Mouse (Mus musculus) hindbrain, embryonic 15.5 days (tissue): ENCODE data around the gene Snrpg. TPM values are rescaled to one million over a fixed set of nuclear protein-coding genes. Genes with fewer than 3 reads are reported as not detected.

Source experiments
- ATAC-seq: fragments of 200-750 bp; cut with Nextera tagmentation; 2 replicates; pipeline ENCODE4 v1.8.0; 2017; ENCODE audit warnings: low read depth, moderate number of reproducible peaks, moderate TSS enrichment; ENCODE audit not compliant: low FRiP score
- H3K27ac ChIP-seq: fragments of 300-500 bp; sonication (generic); replicated peaks from 2 replicates; pipeline ENCODE4 v1.5.1; 2015; ENCODE audit warnings: mild to moderate bottlenecking, inconsistent platforms
- H3K27me3 ChIP-seq: fragments of 300-500 bp; sonication (generic); 2 replicates; pipeline ENCODE4 v1.6.1; 2015; ENCODE audit warnings: control low read depth, inconsistent platforms
- H3K36me3 ChIP-seq: fragments of 300-500 bp; sonication (generic); 2 replicates; pipeline ENCODE4 v1.6.1; 2015; ENCODE audit warnings: control low read depth, inconsistent platforms
- H3K4me1 ChIP-seq: fragments of 300-500 bp; sonication (generic); replicated peaks from 2 replicates; pipeline ENCODE4 v1.6.1; 2015; ENCODE audit warnings: control low read depth, inconsistent platforms
- H3K4me2 ChIP-seq: fragments of 300-500 bp; sonication (generic); 2 replicates; pipeline ENCODE4 v1.6.1; 2015; ENCODE audit warnings: moderate library complexity, mild to moderate bottlenecking, inconsistent platforms
- H3K4me3 ChIP-seq: fragments of 300-500 bp; sonication (generic); 2 replicates; pipeline ENCODE4 v1.5.1; 2015; ENCODE audit warnings: mild to moderate bottlenecking, inconsistent platforms
- H3K9ac ChIP-seq: fragments of 300-500 bp; sonication (generic); 2 replicates; pipeline ENCODE4 v1.6.1; 2015; ENCODE audit warnings: inconsistent platforms
- H3K9me3 ChIP-seq: fragments of 300-500 bp; sonication (generic); 2 replicates; pipeline ENCODE4 v1.6.1; 2016; ENCODE audit warnings: control low read depth, inconsistent platforms
- WGBS: fragments of 180-500 bp; shearing (Covaris S2); methylation state at CpG from one replicate; pipeline ENCODE4 v1.1.7; 2015; 5-methylcytosine and 5-hydroxymethylcytosine counted together
- polyA plus RNA-seq: library from polyadenylated mRNA; unstranded; fragments of >200 nt; fragmentation: Nextera tagmentation; extraction: Ambion mirVana; gene quantifications from 2 replicates; pipeline ENCODE4 v1.2.1, GENCODE M21; 2015

The Snrpg gene
- polyA plus RNA-seq, 1 experiment from 2014 or later = 346 TPM

DNA sequence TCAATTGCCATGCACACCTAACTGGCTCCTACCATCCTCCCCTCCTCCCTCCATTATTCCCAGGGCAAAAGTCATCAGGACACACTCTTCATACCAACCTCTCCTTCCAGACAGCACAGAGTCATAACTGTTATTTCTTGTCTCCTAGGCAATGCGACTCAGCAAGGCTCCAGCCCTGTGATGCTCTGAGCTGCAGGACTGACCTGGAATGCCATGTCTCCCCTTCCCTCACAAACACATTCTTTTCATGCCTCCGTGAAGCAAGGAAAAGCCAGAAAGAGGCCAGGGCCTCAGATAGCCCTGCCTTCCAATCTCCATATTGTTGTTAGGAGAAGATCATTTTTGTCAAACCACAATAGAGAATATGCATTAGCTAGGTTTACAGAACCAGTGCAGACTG, 25.0 kb upstream of the Snrpg start:
- H3K4me1 ChIP-seq = peaks cover 8% of the 10 kb centered on the region
- no peaks in the 10 kb centered on the region for H3K36me3 ChIP-seq
- WGBS = 53% methylated on average over 2 of the region's 2 CpGs
- H3K4me3 ChIP-seq = no peak overlapping the region
- no peaks in the 10 kb centered on the region for H3K9me3 ChIP-seq
- ATAC-seq = no peak
- H3K9ac ChIP-seq = no peak overlapping the region
- H3K27ac ChIP-seq = no peak overlapping the region
- no peaks in the 10 kb centered on the region for H3K27me3 ChIP-seq
- H3K4me2 ChIP-seq = no peak overlapping the region

DNA sequence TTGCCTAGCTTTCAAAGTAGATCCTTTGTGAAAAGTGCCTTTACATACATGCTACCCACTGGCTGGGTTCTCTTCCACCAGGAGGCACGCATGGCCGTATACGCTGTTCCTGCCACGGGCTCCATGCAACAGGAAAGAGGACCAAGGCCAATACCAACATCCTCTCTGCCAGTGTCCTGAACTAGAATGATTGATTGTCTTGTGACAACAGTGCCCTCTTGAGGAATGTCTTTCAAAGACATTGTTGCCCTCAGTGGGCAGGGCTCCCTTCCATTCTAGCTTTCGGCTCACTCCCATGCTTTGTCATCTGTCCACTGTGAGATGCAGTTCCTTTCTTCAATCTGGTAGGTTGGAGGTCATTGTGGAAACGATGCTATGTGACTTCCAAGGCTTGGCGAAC, 21.8 kb upstream of the Snrpg start:
- ATAC-seq = no peak
- H3K27ac ChIP-seq = no peak overlapping the region
- H3K36me3 ChIP-seq = no peaks in the 10 kb centered on the region
- H3K9ac ChIP-seq = no peak overlapping the region
- H3K4me1 ChIP-seq = no peaks in the 10 kb centered on the region
- H3K4me3 ChIP-seq = no peak overlapping the region
- H3K9me3 ChIP-seq = no peaks in the 10 kb centered on the region
- H3K27me3 ChIP-seq = no peaks in the 10 kb centered on the region
- no peak overlapping the region for H3K4me2 ChIP-seq
- 49% methylated on average over 7 of the region's 7 CpGs for WGBS

DNA sequence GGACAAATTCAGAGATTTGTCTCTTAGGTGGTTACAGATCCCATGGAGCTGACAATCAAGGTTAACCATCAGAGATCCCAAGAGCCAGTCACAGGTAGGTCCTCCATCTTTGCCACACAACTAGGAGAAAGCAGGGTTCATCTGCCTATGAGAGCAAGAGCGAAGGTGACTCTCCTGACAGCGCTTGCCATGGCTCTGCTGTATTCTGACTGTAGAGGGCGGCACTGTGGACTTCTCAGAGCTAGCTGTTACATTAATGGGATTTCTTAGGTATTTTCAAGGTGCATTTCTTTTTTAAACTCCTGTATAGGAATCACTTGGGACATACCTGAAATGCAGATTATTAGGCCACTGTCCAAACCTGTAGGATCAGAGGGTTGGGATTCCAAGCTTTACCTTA, 16.2 kb upstream of the Snrpg start:
- Histone ChIP-seq H3K27me3 (no peaks in the 10 kb centered on the region), H3K4me3 (no peak overlapping the region), H3K4me2 (no peak overlapping the region), H3K9me3 (no peaks in the 10 kb centered on the region), H3K4me1 (no peaks in the 10 kb centered on the region), H3K36me3 (no peaks in the 10 kb centered on the region), H3K9ac (no peak overlapping the region), H3K27ac (no peak overlapping the region)
- 66% methylated on average over 3 of the region's 3 CpGs for WGBS
- ATAC-seq = no peak

DNA sequence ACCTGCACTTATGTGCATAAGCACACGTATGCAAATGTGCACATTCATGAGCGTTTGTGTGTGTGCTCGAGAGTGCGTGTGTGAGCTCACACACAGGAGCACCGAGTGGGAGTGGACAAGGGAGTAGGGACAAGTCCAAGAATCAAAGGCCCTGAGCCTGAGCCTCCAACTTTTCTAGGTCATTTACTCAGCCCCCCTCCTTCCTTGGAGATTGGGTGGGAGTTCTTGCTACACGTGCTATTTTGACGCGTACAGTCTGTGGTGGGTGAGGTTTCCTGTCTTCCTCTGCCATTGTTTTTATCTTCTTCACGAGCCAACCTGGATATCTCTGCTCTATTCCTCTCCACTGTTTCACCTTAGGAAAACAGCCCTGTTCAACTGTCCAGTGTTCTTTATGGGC, 14.1 kb upstream of the Snrpg start:
- Histone ChIP-seq H3K27me3 (no peaks in the 10 kb centered on the region), H3K36me3 (no peaks in the 10 kb centered on the region)

DNA sequence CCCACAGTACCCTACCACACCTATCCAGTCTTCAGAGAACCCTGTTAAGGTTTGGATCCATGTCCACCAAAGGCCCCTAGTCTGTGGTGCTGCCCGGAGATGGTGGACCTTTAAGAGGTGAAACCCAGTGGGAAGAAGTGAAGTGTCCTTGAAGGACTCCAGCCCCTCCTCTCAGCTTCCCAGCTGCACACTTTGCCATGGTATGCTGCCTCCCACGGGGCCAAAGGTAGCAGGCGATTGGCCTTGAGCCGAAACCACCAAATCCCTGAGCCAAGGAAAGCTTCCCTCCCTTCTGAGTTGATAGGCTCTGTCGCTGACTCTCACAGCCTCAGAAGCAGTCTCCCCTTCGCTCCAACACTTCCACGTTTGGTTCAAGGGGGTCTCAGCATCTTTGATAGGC, 10.4 kb upstream of the Snrpg start:
- H3K36me3 ChIP-seq = no peaks in the 10 kb centered on the region
- H3K27ac ChIP-seq = no peak overlapping the region
- H3K4me2 ChIP-seq = no peak overlapping the region
- peaks cover 8% of the 10 kb centered on the region for H3K4me1 ChIP-seq
- 75% methylated on average over 7 of the region's 7 CpGs for WGBS
- no peaks in the 10 kb centered on the region for H3K9me3 ChIP-seq
- no peak overlapping the region for H3K4me3 ChIP-seq
- no peaks in the 10 kb centered on the region for H3K27me3 ChIP-seq
- no peak for ATAC-seq
- no peak overlapping the region for H3K9ac ChIP-seq

More for the DNA sequence above, 14.1 kb upstream of the Snrpg start:
- no peaks in the 10 kb centered on the region for H3K9me3 ChIP-seq
- no peak overlapping the region for H3K4me2 ChIP-seq
- WGBS = 85% methylated on average over 9 of the region's 9 CpGs
- no peak overlapping the region for H3K27ac ChIP-seq
- H3K9ac ChIP-seq = no peak overlapping the region
- no peak for ATAC-seq
- H3K4me1 ChIP-seq = no peaks in the 10 kb centered on the region
- no peak overlapping the region for H3K4me3 ChIP-seq

DNA sequence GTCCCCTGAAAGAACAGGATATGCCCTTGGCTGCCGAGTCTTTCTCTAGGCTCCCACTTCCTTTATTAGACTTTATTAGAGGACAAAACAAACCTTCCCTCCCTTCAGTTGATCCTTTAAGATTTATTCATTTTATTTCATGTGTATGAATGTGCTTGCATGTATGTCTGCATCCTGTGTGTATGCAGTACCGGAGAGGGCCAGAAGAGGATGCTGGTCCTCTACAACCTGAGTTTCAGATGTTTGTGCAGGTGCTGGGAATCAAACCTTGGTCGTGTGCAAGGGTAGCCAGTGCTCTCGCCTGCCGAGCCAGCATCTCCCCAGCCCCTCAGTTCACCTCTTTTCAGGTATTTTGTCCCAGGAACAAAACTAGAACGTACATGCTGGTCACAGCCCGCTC, 9.7 kb upstream of the Snrpg start:
- Histone ChIP-seq H3K27me3 (no peaks in the 10 kb centered on the region), H3K36me3 (no peaks in the 10 kb centered on the region), H3K9ac (no peak overlapping the region), H3K27ac (no peak overlapping the region), H3K9me3 (no peaks in the 10 kb centered on the region), H3K4me1 (peaks cover 12% of the 10 kb centered on the region), H3K4me3 (no peak overlapping the region), H3K4me2 (no peak overlapping the region)
- 91% methylated on average over 7 of the region's 7 CpGs for WGBS
- no peak for ATAC-seq

DNA sequence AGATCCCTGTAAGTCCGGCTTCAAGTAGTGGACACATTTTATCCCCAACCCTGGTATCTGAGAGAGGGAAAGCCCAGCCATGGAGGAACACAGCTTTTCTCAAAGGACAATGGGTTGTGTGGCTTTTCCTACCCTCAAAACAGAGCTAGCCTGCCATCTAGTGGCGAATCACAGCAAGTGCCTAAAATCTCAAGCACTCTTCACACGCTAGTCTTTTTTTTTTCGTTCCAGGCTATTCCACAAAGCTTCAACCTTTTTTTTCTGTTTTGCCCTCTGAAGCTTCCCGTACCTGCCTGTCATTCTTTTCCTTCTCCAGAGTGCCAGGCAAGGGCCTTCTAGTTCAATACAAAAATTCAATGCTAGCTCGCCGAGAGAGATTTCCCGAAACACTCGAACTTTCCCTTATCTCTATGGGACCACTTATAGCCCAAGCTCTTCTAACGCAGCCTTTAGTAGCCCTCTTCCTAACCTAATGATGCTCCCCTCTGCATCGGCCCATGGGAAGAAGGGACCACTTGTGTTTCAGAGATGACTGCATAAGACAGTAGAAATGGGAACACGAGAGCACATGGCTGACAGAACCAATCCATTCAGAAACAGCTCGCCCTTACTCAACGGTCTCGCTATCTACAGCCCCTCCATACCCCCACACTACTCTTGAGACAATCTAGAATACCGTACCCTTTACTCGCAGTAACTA, 6.5 kb upstream of the Snrpg start:
- 3% methylated on average over 17 of the region's 17 CpGs for WGBS
- Histone ChIP-seq H3K4me3 (peak overlapping the region; percentile 53), H3K4me2 (peak overlapping the region; percentile 96), H3K36me3 (0 out of 2 replicates have a peak, but pooled peaks cover 2% of the 10 kb centered on the region), H3K4me1 (peaks cover 20% of the 10 kb centered on the region), H3K9me3 (no peaks in the 10 kb centered on the region), H3K27ac (peak overlapping the region; percentile 86), H3K9ac (peak overlapping the region; percentile 55), H3K27me3 (no peaks in the 10 kb centered on the region)
- ATAC-seq = peak; percentile 42

DNA sequence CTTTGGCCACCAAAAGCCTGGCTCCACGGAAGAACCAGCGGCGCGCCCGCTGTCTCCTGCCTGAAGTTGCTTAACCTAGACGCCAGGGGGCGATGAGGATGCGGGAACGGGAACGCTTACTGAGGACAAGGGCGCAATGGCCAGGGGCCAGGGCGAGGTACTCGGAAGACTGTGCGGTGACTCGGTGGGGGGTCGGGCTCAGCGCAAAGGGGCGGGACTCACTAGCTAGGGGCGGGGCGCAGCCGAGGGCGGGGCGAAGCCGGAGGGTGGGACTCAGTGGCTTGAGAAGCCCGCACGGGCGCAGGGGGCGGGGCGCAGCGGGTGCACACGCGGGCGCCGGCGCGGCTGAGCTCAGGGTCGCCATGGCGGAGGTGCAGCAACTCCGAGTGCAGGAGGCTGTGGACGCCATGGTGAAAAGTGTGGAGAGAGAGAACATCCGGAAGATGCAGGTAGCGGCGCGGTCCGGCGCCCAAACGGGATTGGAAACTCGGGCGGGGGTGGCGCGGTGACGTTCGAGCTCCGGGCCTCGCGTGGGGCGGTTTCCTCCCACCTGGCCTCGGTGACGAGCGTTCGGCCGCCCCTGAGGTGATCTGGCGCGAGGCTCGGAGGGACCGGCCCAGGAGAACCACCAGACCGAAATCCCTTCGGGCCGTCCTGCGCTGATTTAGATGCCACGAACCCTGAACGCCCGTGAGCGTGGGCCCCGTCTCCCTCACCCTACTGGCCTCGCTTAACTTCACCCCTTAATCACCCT, 5.6 kb upstream of the Snrpg start, which contains the start of gene Fam136a:
TSS of gene Fam136a (plus strand) at position 276 of the 754 bp plus-strand sequence.
- Histone ChIP-seq H3K36me3 (0 out of 2 replicates have a peak, but pooled peaks cover 2% of the 10 kb centered on the region), H3K27me3 (no peaks in the 10 kb centered on the region), H3K4me2 (peak within 1 kb of the TSS; percentile 96), H3K27ac (peak within 1 kb of the TSS; percentile 86), H3K9me3 (no peaks in the 10 kb centered on the region), H3K4me1 (peaks cover 25% of the 10 kb centered on the region), H3K4me3 (peak within 1 kb of the TSS; percentile 53), H3K9ac (peak within 1 kb of the TSS; percentile 55)
- under 1% methylated on average over 73 of the region's 76 CpGs for WGBS
- peak; percentile 94 for ATAC-seq

DNA sequence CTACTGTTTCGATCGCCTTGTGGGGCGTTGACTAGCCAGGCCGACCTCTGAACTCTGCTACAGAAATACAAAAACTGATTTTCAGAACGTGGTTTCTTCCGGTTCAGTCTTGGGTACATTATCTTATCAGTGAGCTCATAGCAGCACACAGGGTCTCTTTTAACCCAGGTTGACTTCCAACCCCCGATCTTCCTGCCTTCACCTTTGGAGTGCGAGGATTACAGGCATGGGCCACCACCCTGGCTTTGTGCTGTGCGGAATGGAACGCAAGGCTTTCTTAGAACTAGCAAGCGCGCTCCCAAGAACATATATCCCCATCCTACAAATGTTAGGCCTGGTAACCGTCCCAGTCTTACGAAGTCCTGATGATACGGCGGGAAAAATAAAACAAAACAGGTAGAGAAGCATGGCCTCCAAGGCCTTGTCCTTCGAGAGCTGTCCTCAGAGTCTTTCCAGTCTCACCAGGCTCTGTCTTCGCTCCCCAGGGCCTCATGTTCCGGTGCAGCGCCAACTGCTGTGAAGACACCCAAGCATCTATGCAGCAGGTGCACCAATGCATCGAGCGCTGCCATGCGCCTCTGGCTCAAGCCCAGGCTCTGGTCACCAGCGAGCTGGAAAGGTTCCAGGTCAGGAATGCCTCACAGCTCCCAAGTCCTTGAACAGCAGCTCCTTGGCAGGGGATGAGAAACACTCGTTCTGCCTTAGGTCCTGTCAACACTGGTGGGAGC, 4.8 kb upstream of the Snrpg start:
- Histone ChIP-seq H3K4me1 (peaks cover 28% of the 10 kb centered on the region), H3K4me2 (peak overlapping the region; percentile 96), H3K36me3 (0 out of 2 replicates have a peak, but pooled peaks cover 2% of the 10 kb centered on the region), H3K9ac (peak overlapping the region; percentile 55), H3K4me3 (peak overlapping the region; percentile 53), H3K27me3 (no peaks in the 10 kb centered on the region), H3K9me3 (no peaks in the 10 kb centered on the region), H3K27ac (peak overlapping the region; percentile 86)
- ATAC-seq = no peak
- WGBS = 37% methylated on average over 25 of the region's 25 CpGs

DNA sequence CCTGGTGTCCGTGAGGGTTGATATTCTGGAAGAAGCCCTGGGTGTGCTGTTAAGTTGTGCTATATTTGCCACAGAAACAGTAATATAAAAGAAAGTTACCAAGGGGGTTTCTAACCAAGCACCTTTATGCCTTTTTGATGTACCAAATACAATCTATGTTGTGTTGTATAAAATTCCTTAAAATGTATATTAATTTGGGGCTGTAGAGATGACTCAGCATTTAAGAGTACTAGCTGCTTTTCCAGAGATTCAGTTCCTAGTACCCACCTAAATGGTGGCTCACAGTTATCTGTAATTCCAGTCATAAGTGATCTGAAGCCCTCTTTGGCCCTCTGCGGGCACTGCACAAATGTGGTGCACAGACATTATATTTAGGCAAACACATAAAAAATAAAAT, 4.3 kb upstream of the Snrpg start:
- WGBS = 63% methylated on average over 2 of the region's 2 CpGs

DNA sequence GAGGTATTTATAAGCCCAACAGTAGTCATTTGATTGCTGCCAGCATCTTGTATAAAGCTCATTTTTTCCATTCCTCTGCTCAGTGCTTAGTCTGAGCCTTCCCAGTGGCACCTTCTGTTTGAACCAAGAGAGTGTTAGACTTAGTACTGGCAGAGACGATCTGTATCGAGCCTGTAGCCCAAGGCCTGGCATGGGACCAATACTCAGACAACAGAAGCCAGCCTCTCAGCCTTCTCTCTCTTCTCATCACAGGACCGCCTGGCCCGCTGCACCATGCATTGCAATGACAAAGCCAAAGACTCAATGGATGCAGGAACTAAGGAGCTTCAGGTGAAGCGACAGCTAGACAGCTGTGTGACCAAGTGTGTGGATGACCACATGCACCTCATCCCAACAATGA, 2.6 kb upstream of the Snrpg start:
- Histone ChIP-seq H3K4me1 (peaks cover 45% of the 10 kb centered on the region), H3K4me3 (no peak overlapping the region), H3K36me3 (0 out of 2 replicates have a peak, but pooled peaks cover 2% of the 10 kb centered on the region), H3K27ac (no peak overlapping the region), H3K27me3 (no peaks in the 10 kb centered on the region), H3K4me2 (no peak overlapping the region), H3K9me3 (no peaks in the 10 kb centered on the region), H3K9ac (no peak overlapping the region)
- ATAC-seq = no peak
- WGBS = 85% methylated on average over 5 of the region's 5 CpGs

More for the DNA sequence above, 4.3 kb upstream of the Snrpg start:
- peaks cover 29% of the 10 kb centered on the region for H3K4me1 ChIP-seq
- H3K9ac ChIP-seq = 0 out of 2 replicates have a peak overlapping the region, but pooled peaks have one; percentile 55
- peak overlapping the region; percentile 86; the same call in 1 of the 2 replicates for H3K27ac ChIP-seq
- H3K27me3 ChIP-seq = no peaks in the 10 kb centered on the region
- H3K9me3 ChIP-seq = no peaks in the 10 kb centered on the region
- H3K4me3 ChIP-seq = peak overlapping the region; percentile 53
- 0 out of 2 replicates have a peak, but pooled peaks cover 2% of the 10 kb centered on the region for H3K36me3 ChIP-seq
- ATAC-seq = no peak
- peak overlapping the region; percentile 96 for H3K4me2 ChIP-seq
